Mouse (Mus musculus) left cerebral cortex, postnatal 4 days (tissue): Measurements from ENCODE around the gene Asl. TPM values are rescaled to one million over a fixed set of nuclear protein-coding genes. Genes with fewer than 3 reads are reported as not detected.

Experiments used
- DNase-seq: peaks from one replicate; pipeline ENCODE4 v3.0.0-alpha.2; 2022
- intact Hi-C: fragments of 180-260 bp; cut with DNase I; formaldehyde crosslinking; loops from one replicate; pipeline ENCODE4 v1.15.1; 2025
- total RNA-seq, 2 experiments: library from RNA; stranded (reverse); gene quantifications; 2 replicates each; pipeline ENCODE4 v1.2.3; 2021

Asl gene
- total RNA-seq, result 10 to 100 TPM; 31.0 to 34.9 TPM

DNA sequence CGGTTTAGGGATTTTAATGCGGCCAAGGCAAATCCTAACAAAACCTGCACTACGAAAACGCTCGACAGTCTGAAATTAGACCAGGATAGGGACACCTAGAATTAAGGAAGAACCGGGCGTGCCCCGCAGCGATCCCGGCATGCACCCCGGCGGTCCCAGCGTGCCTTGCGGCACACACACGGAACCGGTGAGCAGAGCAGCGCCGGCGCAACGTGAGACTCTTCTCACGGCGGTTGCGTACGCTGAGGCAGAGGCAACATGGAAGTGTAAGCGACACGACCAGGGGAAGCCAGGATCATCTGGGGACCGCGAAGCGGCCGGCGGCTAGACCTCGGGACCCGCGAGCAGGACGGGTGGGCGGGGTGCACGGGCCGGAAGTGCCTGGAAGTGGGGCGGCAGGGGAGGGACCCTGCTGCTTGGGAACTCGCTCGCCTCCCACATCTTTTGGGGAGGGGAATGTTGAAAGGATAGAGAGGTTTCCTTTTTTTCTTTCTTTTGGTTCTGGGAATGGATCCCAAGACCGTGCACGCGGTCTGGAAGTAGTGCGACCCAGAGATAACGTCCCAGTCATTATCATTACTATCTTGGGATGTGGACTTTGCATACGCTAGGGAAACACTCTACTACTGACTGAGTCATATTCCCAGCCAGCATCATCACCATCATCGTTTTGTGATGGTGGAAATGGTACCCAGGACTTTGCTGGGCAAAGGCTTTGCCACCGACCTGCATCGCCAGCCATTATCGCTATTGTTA, at the start of gene Asl, which contains the start of gene Crcp:
TSS of gene Asl (minus strand) at position 106 of the 756 bp plus-strand sequence.
TSS of gene Crcp (plus strand) at position 149 of the 756 bp plus-strand sequence.
- peak; percentile 81 for DNase-seq
- intact Hi-C loops, result loop anchor here (10.0 kb wide), 1 partner anchor 115 kb away; the partner anchor contains the start of gene Kctd7

DNA sequence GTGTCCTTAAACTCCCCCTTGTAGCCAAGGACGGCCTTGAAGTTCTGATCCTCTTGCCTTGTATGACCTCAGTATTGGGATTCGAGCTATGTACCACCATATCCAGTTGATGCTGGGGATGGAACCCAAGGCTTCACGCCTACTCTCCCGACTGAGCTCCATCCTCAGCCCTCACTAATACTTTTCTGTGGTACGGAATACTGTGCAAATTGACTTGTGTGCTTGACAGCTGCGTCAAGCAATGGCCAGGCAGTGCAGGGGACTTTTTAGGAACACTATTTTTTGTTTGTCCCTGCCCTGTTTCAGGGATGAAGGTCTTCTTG, 49.7 kb upstream of the Asl start:
- DNase-seq, result no peak
- intact Hi-C loops, result no loop called here

DNA sequence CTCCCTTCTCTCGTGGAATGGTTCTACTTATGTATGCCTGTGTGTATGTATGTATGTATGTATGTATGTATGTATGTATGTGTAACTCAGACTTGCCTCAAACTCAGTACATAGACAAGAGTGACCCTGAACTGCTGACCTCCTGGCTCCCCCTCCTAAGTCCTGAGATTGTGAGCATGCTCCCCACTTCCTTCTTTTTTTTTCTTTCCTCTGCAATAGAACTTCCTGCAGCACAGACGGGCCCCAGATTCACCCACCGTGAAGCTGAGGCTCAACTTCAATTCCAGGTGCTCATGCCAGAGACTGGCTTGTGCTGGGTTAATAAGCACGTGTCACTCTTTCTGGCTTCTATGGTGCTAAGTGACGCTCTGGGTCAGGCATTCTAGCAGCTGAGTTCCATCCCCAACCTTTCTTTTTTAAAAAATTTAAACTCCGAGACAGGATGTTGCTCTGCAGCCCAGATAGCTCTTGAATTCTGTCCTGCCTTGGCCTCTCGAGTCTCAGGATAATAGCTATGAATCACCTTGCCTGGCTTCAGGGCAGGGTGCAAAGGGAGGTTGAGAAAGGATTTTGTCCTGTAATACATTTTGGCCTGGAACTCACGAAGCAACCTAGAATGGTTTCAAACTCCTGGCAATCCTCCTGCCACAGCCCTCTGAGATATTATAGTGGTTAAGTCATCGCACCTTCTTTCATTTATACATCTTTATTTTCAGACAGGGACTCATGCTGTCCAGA, 49.2 kb upstream of the Asl start:
- intact Hi-C loops, result no loop called here
- no peak for DNase-seq

DNA sequence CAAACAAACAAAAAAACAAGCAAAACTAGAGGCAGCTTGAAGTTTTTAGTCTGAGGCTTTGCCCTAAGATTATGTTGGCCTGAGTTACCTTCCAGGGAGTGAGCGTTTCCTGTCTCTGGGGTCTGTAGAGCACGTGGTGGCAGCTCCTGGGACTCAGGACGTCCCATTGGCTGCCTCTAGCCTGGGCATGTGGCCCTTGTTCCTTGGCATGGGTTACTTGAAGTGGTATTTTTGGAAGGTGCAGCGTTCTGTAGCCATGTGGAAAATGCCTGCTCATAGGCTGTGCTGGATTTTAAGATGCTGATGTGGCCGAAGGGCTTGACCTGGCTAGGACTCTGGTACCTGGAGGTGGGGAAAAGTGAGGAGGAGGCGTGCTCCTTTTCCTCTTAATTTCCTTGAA, 47.3 kb upstream of the Asl start:
- intact Hi-C loops, result no loop called here

DNA sequence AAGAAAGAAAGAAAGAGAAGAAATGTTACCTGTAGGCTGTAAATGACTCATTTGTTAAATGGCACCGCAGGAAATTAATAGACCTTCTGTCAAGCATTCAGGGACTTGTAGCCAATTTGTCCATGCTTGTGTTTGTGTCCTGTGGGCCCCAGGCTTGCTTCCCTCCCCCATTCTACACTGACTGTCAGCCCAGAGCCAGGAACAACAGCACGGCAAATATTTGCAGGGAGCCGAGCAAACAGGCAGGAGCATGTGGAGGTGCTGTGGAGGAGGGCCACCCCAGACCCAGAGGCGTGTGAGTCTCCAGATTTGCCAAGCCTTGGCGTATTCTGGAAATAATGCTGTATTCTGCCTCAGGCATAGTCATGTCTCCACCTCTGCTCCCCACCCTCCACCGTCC, 45.4 kb upstream of the Asl start:
- intact Hi-C loops, result no loop called here
- DNase-seq, result no peak

More for the DNA sequence above, 47.3 kb upstream of the Asl start:
- DNase-seq, result no peak

DNA sequence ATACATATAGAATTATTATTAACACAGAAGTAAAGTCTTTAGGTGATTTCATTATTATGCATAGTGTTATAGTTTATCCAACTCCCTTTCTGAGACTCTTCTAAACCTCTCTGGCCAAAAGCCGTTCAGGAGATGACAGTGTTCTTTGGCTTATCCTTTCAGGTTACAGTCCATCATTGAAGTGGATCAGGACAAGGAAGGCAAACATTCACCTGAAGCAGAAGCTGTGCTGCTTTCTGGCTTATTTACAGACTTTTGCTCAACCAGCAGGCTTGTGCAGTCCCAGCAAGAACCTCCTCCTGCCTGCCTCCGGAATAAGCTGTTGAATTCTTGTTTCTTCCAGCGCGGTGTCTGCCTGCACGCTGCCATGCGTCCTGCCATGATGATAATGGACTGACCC, 44.0 kb upstream of the Asl start, which contains the start of gene Tpst1:
TSS of gene Tpst1 (plus strand) at position 301 of the 400 bp plus-strand sequence.
- intact Hi-C loops, result no loop called here
- no peak for DNase-seq

DNA sequence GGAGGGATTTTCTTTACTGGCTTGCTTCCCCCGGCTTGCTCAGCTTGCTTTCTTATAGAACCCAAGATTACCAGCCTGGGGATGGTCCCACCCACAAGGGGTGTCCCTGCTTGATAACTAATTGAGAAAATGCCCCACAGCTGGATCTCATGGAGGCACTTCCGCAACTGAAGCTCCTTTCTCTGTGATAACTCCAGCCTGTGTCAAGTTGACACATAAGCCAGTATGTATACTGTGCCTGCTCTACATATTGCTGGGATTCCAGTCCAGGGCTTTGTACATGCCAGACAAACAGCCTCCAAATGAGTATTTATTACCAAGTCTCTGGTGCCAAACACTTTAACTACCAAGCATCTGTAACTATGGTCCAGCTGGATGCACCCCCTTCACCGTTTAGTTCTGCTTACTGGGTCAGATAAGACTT, 38.8 kb upstream of the Asl start:
- intact Hi-C loops, result loop anchor here (5.0 kb wide), 1 partner anchor 94 kb away; no protein-coding TSS in a partner anchor
- no peak for DNase-seq

DNA sequence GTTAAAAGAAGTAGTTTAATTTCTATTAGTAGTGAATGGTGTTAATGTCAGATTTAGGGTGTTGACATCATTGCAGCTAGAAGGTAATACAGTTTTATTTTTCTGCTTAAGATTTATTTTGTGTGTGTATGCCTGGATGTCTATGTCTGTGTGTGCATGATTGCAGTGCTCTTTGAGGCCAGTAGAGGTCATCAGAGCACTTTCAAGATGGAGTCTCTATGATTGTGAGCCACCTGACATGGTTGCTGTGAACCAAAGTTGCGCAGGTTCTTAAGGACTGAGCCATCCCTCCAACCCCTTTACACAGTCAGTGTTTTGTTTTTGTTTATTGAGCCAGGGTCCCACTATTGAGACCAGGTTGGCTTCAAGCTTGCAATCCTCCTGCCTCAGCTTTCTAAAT, 36.5 kb upstream of the Asl start:
- DNase-seq, result no peak
- intact Hi-C loops, result loop anchor here (5.0 kb wide), 1 partner anchor 97 kb away; no protein-coding TSS in a partner anchor

DNA sequence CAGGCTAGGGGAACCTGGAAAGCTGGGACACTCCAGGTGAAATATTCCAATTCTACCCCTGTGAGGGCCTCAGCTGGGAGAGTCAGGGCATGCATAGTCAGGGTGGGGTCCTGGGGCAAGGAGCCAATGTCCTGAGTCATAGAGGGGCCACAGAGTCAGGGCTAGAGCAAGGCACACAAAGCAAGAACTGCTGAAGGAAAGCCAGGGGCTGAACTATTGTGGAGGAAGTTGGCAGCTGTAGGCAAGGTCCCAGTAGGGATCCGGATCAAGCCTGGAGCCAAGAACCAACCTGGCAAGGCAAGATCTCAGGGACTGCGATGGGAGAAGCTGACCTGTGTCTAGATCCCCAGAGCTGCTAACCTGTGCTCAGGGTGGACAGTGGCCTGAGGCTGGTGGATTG, 34.7 kb upstream of the Asl start:
- no peak for DNase-seq
- intact Hi-C loops, result no loop called here

DNA sequence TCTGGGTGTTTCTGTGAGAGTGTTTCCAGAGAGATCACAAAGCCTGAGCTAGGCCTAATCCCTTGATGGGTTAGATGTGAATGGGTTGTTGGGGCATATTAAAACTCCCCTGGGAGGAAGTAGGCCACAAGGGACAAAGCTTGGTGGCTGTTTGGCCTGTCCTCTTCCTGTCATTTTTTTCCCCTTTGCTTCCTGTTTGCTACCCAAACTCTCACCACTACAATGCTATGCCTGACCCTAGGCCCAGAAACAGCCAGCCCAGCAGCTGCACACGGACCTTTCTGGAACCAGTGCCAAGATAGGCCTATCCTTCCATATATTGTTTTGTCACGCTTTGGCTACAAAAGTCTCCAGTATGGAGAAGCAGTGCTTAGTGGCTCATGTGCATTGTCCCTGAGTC, 33.0 kb upstream of the Asl start:
- intact Hi-C loops, result no loop called here
- no peak for DNase-seq

DNA sequence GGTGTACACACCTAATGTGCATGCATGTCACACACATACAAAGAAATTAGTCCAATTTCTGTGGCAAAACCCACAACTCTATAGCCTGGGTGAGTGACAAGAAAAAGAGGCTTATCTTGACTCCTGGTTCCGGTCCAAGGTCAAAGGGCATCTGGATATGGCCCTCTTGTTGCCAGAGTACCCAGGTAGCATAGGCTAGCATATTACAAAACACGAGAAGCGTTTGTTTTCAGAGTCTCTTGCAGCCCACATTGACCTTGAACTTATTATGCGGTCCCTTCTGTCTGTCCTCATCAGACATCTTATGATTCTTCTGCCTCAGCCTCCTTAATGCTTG, 31.2 kb upstream of the Asl start:
- intact Hi-C loops, result no loop called here
- no peak for DNase-seq

DNA sequence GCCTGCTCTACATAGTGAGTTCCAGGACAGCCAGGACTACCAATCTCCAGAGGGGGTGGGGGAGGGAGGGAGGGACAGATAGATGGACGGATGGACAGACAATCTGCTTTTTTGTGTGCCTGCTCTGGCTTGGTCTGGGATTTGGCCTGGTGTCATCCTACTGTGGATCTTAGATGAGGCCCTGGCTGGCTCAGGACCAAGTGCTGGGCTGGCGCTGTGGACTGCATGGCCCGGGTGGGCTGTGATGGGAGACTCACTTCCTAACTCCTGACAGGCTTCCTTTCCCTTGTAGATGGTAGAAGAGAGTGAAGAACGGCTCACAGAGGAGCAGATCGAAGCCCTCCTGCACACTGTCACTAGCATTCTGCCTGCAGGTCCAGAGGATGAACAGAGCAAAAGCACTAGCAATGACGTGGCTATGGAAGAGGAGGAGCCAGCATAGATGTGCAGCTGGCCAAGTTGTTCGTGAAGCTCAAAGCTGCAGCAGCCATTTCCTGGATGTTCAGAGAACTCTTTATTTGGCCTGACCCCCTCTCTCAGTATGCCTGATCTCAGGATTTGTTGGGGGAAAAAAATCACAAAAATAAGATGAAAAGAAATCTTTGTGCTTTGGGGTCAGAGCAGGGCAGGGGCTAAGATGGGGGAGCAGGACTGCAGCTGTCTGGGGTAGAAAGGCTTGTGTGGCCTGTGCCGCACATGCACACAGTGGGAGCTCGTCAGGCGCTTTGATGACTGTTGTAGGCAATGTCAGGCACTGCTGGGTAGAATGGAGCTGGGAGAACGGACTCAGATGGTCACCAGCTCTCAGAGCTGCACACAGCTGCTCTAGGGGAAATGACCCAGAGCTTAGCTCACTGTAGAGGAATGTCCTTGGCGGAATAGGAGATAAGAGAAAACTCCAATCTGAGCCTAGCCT, 30.6 kb upstream of the Asl start:
- intact Hi-C loops, result no loop called here
- DNase-seq, result no peak

DNA sequence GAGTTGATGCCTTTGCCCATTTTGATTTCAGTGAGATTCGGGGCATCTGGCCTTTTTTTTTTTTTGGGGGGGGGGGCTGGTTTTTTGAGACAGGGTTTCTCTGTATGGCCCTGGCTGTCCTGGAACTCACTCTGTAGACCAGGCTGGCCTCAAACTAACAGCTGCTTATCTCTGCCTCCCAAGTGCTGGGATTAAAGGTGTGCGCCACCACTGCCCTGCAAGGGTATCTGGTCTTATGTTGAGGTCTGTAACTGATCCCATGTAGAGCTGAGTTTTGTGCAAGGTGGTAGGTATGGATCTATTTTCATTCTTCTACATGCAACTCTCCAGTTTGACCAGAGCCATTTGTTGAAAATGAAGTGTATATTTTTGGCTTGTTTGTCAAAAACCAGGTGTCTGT, 27.3 kb upstream of the Asl start:
- DNase-seq, result no peak
- intact Hi-C loops, result no loop called here

DNA sequence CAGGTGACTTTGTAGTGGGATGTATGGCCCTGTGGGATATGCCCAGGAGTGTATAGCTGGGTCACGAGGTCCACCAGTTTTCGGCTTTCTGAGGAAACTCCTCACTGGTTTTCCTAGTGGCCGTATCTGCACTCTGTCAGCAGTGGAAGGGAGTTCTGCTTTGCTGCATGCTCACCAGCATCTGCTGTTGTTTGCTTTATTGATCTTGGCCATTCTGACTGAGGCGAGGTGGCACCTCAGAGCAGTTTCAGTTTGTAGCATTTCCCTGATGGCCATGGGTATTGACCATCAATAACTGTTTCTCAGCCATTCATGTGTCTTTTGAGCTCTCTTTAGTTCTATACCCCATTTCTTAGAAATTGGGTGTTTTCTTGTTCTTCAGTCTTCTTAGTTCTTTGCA, 26.6 kb upstream of the Asl start:
- DNase-seq, result no peak
- intact Hi-C loops, result no loop called here

DNA sequence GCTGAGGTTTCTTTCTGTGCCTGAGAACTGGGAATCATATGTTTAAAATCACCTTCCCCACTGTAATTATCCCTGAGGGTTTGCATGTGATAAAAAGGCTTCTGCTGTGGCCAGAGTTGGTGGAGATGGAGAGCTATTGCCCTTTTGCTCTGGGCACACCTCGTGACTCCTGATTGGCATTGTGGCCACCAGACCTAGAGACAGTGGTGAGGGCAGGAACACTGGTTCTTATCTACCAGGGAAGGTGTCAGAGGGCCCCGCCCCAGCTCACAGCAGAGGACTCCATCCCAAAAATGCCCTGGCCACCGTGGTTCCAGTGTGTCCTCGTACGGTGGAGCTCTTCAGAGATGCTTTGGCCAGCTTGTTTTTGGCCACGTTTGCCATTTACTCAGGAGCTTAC, 23.9 kb upstream of the Asl start:
- DNase-seq, result no peak
- intact Hi-C loops, result no loop called here

DNA sequence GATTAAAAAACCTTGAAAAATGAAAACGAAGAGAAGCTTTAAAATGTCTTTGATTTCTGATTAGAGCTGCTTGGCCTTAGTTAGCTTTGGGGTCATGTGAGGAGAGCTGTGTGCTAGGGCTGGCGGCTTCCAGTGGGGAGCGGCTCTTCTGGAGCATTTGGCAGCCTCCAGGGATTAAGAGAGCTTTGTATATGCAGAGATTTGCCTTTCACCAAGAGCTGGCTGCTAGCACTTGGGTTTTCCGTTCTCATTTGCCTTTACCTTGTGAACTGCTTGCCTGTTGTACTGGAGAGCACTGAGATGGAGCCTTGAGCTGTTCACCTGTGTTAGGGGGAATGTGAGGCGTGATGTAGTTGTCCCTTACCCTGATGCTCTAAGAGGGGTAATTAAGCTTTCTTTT, 23.5 kb upstream of the Asl start:
- no peak for DNase-seq
- intact Hi-C loops, result no loop called here

DNA sequence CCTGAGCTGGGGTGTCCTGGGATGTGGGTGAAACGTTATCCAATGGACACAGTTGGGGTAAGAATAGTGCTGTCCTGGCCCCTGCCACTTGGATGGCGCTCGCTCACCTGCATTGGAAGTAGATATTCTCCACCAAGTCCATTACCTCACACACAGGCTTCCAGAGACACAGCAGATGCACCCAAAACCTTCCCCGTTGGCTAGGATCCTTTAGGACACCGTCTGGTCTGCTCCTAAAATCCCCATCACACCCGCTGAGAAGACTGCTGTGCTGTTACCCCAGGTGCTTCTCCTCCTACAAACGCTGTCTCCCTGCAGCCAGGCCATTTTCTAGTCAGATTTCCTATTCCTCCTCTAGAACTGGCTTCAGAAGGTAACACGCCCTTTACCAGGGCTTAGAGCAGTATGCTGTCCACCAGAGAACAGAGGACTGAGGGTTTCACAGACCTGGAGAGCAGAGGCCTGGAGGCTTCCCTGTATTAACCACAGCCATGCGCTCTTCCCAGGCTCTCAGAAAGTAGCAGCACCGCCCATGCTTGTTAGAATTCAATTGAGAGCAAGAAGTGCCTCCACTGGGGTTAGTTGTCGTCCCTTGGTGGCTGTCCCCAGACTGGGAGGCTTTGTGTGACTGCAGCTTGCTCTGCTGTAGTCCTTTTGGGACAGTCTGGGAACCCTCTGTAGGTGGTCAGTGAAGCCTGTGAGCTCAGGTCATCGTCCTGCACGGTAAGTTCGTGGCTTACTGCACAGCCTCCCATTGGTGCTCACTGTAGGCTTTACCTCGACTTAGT, 22.2 kb upstream of the Asl start:
- no peak for DNase-seq
- intact Hi-C loops, result no loop called here

DNA sequence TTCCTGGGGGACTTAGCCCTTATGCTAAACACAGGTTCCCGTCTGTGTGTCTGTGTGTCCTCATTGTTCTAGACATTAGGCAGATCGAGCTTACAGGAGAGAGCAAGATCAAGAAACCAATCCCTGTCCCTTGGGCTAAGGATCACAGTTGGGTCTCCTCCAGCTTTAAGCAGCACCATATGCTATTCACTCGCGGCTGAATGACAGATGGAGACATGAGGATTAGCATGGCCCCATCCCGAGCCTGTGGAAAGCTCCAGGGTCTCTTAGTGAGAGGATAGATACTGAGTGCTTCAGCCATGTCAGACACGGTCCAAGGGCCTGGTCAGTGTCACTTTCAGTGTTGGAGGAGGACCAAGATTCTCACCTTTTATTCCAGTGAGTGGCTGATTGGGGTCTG, 21.4 kb upstream of the Asl start:
- DNase-seq, result peak; percentile 67
- intact Hi-C loops, result no loop called here

DNA sequence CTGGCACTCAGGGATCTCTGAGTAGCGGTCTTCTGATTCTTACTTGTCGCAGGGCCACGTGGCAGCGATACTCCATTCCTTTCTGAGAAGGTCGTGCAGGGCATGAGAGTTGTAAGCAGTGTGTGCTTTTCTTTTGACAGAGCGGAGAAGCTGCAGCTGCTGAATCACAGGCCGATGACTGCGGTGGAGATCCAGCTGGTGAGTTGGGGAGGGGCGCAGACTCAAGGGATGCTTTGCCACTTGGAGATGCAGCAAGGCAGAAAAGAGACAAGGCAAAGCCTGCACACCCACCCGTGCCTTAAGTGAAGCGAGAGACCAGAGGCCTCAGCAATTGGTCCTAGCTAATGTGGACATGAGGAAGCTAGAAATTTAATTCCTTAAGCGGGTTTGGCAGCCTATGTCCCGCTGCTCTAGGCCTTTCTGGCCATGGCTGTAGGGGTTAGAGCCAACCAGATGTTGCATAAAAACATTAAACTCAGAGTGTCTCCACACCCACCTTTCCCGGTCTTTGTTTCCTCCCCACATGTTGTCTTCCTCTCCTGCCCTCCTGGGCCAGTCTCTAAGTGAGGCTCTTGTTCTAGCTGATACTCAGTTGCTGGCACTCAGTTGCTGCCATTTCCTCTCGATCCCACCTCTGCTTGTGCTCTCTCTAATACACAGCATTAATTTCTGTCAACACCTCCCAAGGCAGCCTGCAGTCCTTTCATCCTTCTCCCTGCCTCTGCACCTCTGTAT, 19.9 kb upstream of the Asl start:
- intact Hi-C loops, result loop anchor here (5.0 kb wide), 1 partner anchor 83 kb away; no protein-coding TSS in a partner anchor
- peak; percentile 33 for DNase-seq

DNA sequence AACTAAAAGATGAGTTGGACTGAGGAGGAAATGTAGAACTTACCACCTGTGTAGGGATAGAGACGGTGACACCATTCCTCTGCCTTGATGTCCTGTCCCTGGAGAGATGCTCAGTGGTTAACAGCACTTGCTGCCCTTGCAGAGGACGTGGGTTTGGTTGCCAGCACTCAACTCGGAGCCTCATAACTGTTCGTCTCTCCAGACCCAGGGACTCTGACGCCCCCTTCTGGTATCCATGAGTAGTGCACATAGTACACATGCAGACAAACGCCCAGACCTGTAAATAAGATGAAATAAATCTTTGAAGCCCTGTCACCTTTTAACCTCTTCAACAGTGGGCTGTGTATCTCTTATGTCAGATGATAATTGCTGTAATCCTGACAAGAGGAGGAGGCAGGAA, 18.0 kb upstream of the Asl start:
- intact Hi-C loops, result loop anchor here (5.0 kb wide), 1 partner anchor 85 kb away; no protein-coding TSS in a partner anchor
- no peak for DNase-seq
